Mouse (Mus musculus) left cerebral cortex, adult 18-20 months (tissue): ENCODE measurements around the gene Zer1. TPM values are rescaled to one million over a fixed set of nuclear protein-coding genes. Genes with fewer than 3 reads are reported as not detected.
"Not testable (repeated sequence)": the region's sequence is repeated elsewhere in the genome, so short reads cannot be mapped to it uniquely, and the experiment has no call there.

Experiments
- DNase-seq, 2 experiments: peaks; one replicate each; pipeline ENCODE4 v3.0.0; 2021 to 2022; ENCODE audit warnings: low spot score in 2 of 2, mixed read lengths in 1 of 2
- long read RNA-seq, 2 experiments: library from polyadenylated mRNA; stranded (forward); transcript quantifications; one replicate each; pipeline ENCODE4 v2.0.0; 2021
- total RNA-seq, 2 experiments: library from RNA; stranded (reverse); gene quantifications; 2 replicates each; pipeline ENCODE4 v1.2.3; 2021

Gene Zer1
- 100 to 1,000 TPM; 146 to 156 TPM for total RNA-seq
- long read RNA-seq, experiment 1, full-length matches to known transcripts: 111 of 220 reads
- long read RNA-seq, experiment 1, partial matches to known transcripts: 44 of 220 reads
- long read RNA-seq, experiment 1, other reads (novel, unspliced or antisense): 65 of 220 reads
- long read RNA-seq, experiment 2, full-length matches to known transcripts: 51 of 119 reads
- long read RNA-seq, experiment 2, partial matches to known transcripts: 22 of 119 reads
- long read RNA-seq, experiment 2, other reads (novel, unspliced or antisense): 46 of 119 reads

DNA sequence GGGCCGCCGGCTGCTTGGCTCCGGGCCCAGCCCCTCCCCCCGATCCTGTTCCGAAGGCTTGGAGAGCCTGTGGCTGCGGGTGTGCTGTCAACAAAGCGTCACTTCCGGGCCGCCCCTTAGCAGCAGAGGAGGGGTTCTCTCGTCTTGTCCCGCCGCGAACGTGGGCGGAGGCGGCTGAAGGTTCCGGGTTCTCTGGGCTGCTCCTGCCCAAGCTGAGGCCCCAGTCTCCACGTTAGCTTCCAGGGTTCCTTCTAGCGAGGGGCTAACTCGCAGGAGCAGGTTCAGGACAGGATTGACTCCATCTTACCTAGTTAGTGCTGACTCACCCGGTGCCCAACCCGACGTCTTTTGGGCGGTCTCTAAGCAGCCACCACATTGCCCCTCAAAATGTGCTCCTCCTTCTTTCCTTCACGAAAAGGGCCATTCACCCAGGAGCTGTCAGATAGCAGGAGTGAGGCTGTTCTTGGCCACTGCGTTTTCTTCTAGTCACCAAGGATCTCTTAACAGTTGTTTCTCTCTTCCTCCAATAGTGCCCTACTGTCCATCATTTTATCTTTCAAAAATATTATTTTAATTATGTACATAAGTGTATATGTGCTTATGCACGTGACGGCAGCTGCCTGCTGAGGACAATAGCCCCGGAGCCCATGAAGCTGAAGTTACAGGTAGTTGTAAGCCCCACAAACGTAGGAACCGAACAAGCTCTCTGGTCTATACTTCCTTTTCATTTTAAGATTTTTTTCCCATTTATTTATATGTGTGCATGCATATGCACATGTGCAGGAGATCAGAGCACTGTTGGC lies at the start of gene Zer1:
Gene Zer1 (minus strand): TSS at position 114 of the 803 bp plus-strand sequence.
- peak; percentile 95 to 97 for DNase-seq

- DNase-seq: no peak
These were observed 49.3 kb upstream of the Zer1 start for GRCm38 (mm10) chr2:30173541-30174240.

GRCm38 (mm10) chr2:30171997-30172382 lies 47.6 kb upstream of the Zer1 start:
- no peak for DNase-seq

GRCm38 (mm10) chr2:30171371-30171996 lies 47.1 kb upstream of the Zer1 start, which contains the start of gene Endog:
Gene Endog, plus strand, starts transcription at chr2:30171493.
- DNase-seq: peak; percentile 82 to 89

DNA sequence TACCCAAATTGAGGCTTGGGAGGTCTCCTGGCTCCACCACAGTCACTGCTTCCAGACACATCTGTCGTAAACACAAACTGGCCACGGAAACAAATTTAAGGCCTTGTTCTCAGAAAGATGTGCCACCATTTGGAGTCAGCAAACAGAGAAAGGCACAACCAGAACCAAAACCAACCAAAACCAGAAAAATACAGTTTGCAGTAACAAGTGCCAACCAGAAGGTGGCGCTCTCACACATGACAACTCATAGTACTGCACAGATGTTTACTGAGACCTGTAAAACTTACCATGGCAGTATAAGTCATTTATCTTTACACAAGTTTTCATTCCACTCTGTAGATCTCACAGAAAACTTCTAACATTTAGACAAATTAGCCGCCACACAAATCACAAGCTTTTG lies 42.3 kb upstream of the Zer1 start:
- no peak for DNase-seq

- no peak for DNase-seq
These were observed 40.1 kb upstream of the Zer1 start for GRCm38 (mm10) chr2:30164340-30164932.

DNA sequence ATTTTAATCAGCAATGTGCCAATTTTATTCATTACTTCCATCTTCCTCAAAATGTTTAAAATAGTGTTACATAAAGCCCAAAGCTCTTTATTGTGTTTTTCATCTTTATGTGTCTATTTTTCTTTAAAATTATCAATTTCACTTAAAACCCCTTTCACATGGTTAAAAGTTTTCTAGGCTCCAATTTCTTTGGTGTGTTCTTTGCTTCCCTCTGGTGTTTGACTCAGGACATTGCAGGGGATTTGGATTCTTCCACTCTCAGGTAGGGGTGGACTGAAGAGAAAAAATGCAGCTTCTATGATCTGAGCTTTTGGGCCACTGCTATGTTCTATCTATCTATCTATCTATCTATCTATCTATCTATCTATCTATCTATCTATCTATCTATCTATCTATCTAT lies 37.4 kb upstream of the Zer1 start:
- DNase-seq: no peak

DNA sequence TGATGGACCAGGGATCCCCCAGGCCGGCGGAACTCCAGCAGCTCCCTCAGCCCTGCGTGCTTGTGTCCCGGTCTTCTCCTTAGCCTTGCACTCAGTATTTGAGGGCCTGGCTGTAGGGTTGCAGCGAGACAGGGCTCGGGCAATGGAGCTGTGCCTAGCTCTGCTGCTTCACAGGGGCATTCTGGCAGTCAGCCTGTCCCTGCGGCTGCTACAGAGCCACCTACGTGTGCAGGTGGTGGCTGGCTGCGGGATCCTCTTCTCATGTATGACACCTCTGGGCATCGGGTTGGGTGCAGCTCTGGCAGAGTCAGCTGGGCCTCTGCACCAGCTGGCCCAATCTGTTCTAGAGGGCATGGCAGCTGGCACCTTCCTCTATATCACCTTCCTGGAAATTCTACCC lies 35.5 kb upstream of the Zer1 start:
- DNase-seq: not testable (repeated sequence)

DNA sequence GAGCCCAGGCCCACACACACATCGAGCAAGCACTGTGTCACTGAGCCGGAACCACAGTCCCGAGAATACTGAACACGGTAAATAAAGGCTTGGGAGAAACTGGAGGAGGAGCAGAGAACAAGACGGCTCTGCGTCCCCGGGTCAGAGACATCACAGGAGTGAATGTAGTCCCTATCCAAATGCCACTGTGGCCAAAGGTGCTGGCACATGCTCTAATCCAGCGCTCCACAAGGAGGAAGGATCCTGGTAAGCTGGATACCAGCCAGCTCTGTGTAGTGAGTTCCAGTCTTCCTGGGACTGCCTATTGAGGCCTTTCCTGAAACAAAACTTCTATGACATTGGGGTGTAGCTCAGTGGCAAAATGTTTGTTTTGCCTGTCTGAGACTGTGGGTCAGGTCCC lies 28.2 kb upstream of the Zer1 start:
- no peak for DNase-seq

- no peak for DNase-seq
These were observed 27.5 kb upstream of the Zer1 start for GRCm38 (mm10) chr2:30151840-30152239.

- DNase-seq: no peak
These were observed 23.1 kb upstream of the Zer1 start for GRCm38 (mm10) chr2:30147466-30147865.

DNA sequence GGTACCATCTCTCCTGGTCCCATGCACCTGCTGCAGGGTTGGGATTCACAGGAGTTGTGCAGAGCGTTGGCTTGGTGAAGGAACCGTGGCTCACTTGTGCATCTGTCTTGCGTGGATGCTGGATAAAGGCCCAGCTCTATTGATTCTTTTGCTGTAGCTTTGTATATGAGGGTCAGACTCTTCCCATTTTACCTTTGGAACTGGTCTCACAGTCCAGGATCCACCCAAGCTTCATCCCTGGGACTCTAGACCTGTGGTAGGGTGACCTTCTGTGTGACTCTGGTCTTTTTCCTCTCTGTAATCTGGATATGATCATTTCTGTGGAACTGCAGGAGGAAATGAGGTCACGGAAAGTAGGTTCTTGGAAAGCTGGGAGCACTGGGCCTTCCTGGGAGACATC lies 20.1 kb upstream of the Zer1 start:
- no peak for DNase-seq

- not testable (repeated sequence) for DNase-seq
These were observed 15.6 kb upstream of the Zer1 start for GRCm38 (mm10) chr2:30140021-30140420.

GRCm38 (mm10) chr2:30136458-30136857 lies 12.1 kb upstream of the Zer1 start:
- DNase-seq: no peak

GRCm38 (mm10) chr2:30134928-30135620 lies 10.7 kb upstream of the Zer1 start:
- DNase-seq: no peak

GRCm38 (mm10) chr2:30134378-30134711 lies 10.0 kb upstream of the Zer1 start:
- DNase-seq: no peak

DNA sequence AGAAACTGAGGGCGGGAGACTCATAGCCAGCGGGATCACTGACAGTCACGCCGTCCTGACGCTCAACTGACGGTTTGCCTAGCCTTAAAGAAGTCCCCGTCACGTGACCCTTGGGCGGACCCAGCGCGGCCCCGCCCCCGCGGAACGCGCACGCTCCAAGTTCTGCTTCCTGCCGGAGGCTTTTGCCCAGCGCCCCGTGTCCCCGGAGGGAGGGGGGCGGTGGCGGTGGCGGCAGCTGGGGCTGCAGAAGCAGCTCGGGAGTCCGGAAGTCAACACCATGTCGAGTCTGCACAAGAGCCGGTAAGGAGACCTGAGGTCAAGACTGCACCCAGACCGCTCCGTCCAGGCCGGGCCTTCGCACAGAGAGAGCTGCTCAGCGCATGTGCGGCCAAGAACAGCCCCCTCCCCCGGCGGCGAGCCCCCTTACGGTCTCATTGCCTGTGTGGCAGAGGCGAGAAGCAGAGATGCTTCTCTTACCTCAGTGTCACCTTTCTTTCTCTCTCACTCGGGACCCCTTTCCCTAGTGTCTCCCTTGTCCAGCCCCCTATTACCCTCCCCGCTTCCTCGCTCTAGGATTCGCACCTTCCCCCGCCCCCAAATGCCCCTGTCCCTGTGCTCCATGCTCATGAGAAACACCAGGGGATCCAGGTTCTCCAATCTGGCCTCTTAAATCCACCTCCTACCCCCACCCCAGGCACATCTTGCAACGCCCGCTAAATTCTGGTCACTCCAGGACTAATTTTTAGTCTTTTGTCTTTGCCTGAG lies 9.4 kb upstream of the Zer1 start, which contains the start of gene Tbc1d13:
Gene Tbc1d13 (plus strand): TSS at position 134 of the 765 bp plus-strand sequence.
- DNase-seq: peak; percentile 97 to 99

- no peak for DNase-seq
These were observed 8.6 kb upstream of the Zer1 start for GRCm38 (mm10) chr2:30132801-30133612.

DNA sequence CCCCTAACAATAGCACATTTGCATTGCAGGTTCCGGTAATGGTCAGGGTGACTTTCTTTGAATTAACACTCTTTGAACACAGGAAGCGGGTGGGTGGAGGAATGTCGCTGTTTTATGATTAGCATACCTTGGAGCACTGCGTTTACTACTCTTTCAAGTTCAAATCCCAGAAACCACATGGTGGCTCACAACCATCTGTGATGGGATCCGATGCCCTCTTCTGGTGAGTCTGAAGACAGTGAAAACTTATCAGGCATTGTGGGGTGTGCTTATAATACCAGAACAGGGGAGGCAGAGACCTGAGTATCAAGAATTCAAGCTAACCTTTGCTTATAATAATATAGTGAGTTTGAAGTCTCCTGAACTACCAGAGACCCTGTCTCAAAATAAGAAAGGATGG lies 6.9 kb upstream of the Zer1 start:
- not testable (repeated sequence) for DNase-seq
